Mouse (Mus musculus) hindbrain, embryonic 14.5 days (tissue): Measurements from ENCODE around the gene Topors. TPM values are rescaled to one million over a fixed set of nuclear protein-coding genes. Genes with fewer than 3 reads are reported as not detected.

Source experiments
- ATAC-seq: fragments of 200-750 bp; cut with Nextera tagmentation; 2 replicates; pipeline ENCODE4 v1.8.0; 2017; ENCODE audit warnings: moderate number of reproducible peaks, mild to moderate bottlenecking, moderate TSS enrichment, moderate library complexity; ENCODE audit not compliant: low FRiP score
- DNase-seq: peaks from one replicate; pipeline ENCODE4 v3.0.0-alpha.2; 2015; ENCODE audit warnings: low spot score
- H3K27ac ChIP-seq: fragments of 300-500 bp; sonication (generic); 2 replicates; pipeline ENCODE4 v1.5.1; 2014; ENCODE audit warnings: mild to moderate bottlenecking, moderate library complexity
- H3K27me3 ChIP-seq: fragments of 300-500 bp; sonication (generic); 2 replicates; pipeline ENCODE4 v1.6.1; 2014; ENCODE audit warnings: mild to moderate bottlenecking, low read length, mixed read lengths; ENCODE audit not compliant: control insufficient read depth, insufficient read depth
- H3K36me3 ChIP-seq: fragments of 300-500 bp; sonication (generic); replicated peaks from 2 replicates; pipeline ENCODE4 v1.6.1; 2014; ENCODE audit not compliant: control insufficient read depth, insufficient read depth
- H3K4me1 ChIP-seq: fragments of 300-500 bp; sonication (generic); replicated peaks from 2 replicates; pipeline ENCODE4 v1.6.1; 2014; ENCODE audit warnings: antibody characterized with exemption, low read length, mixed read lengths; ENCODE audit not compliant: control insufficient read depth, insufficient read depth
- H3K4me2 ChIP-seq: fragments of 300-500 bp; sonication (generic); replicated peaks from 2 replicates; pipeline ENCODE4 v1.6.1; 2014; ENCODE audit warnings: mild to moderate bottlenecking, moderate library complexity
- H3K4me3 ChIP-seq: fragments of 300-500 bp; sonication (generic); replicated peaks from 2 replicates; pipeline ENCODE4 v1.5.1; 2014; ENCODE audit warnings: mild to moderate bottlenecking, low read length
- H3K9ac ChIP-seq: fragments of 300-500 bp; sonication (generic); 2 replicates; pipeline ENCODE4 v1.6.1; 2014
- H3K9me3 ChIP-seq: fragments of 300-500 bp; sonication (generic); 2 replicates; pipeline ENCODE4 v1.6.1; 2016; ENCODE audit warnings: low read length; ENCODE audit not compliant: control insufficient read depth
- WGBS: fragments of 180-500 bp; shearing (Covaris S2); extraction: QIAGEN DNeasy Blood & Tissue Kit; methylation state at CpG from one replicate; pipeline ENCODE4 v1.1.7; 2014; 5-methylcytosine and 5-hydroxymethylcytosine counted together
- polyA plus RNA-seq: library from polyadenylated mRNA; unstranded; fragments of >200 nt; fragmentation: Nextera tagmentation; extraction: Ambion mirVana; gene quantifications from 2 replicates; pipeline ENCODE4 v1.2.1, GENCODE M21; 2014

Gene Topors
- polyA plus RNA-seq, 1 experiment from 2014 or later: 32.7 TPM

GRCm38 (mm10) chr4:40264321-40264720 lies 5.3 kb downstream of the Topors start:
- 86% methylated on average over 1 of the region's 1 CpGs for WGBS
- H3K4me2 ChIP-seq: no peak overlapping the region
- ATAC-seq (no peak), DNase-seq (no peak)
- peaks cover 19% of the 10 kb centered on the region for H3K4me1 ChIP-seq
- no peaks in the 10 kb centered on the region for H3K27me3 ChIP-seq
- H3K9ac ChIP-seq: no peak overlapping the region
- no peak overlapping the region for H3K4me3 ChIP-seq
- no peaks in the 10 kb centered on the region for H3K9me3 ChIP-seq
- no peak overlapping the region for H3K27ac ChIP-seq
- H3K36me3 ChIP-seq: peaks cover 41% of the 10 kb centered on the region

GRCm38 (mm10) chr4:40254385-40255103 lies 15.1 kb downstream of the Topors start:
- Histone ChIP-seq H3K4me1 (no peaks in the 10 kb centered on the region), H3K27ac (no peak overlapping the region), H3K27me3 (no peaks in the 10 kb centered on the region), H3K4me2 (no peak overlapping the region), H3K9me3 (no peaks in the 10 kb centered on the region), H3K9ac (no peak overlapping the region), H3K4me3 (no peak overlapping the region), H3K36me3 (peaks cover 18% of the 10 kb centered on the region)
- DNase-seq (no peak), ATAC-seq (no peak)
- 87% methylated on average over 8 of the region's 8 CpGs for WGBS

GRCm38 (mm10) chr4:40253766-40254165 lies 15.9 kb downstream of the Topors start:
- Histone ChIP-seq H3K9me3 (no peaks in the 10 kb centered on the region), H3K36me3 (peaks cover 10% of the 10 kb centered on the region; the same call in 1 of the 2 replicates), H3K27me3 (no peaks in the 10 kb centered on the region), H3K4me1 (no peaks in the 10 kb centered on the region), H3K4me2 (no peak overlapping the region), H3K27ac (no peak overlapping the region), H3K9ac (no peak overlapping the region), H3K4me3 (no peak overlapping the region)
- no peak for DNase-seq
- 80% methylated on average over 2 of the region's 2 CpGs for WGBS
- no peak for ATAC-seq

GRCm38 (mm10) chr4:40250984-40251383 lies 18.7 kb downstream of the Topors start:
- Histone ChIP-seq H3K9me3 (no peaks in the 10 kb centered on the region), H3K4me2 (no peak overlapping the region), H3K36me3 (no peaks in the 10 kb centered on the region), H3K27me3 (no peaks in the 10 kb centered on the region), H3K4me1 (no peaks in the 10 kb centered on the region), H3K9ac (no peak overlapping the region), H3K4me3 (no peak overlapping the region), H3K27ac (no peak overlapping the region)
- ATAC-seq (no peak), DNase-seq (no peak)
- 87% methylated on average over 5 of the region's 5 CpGs for WGBS

GRCm38 (mm10) chr4:40244035-40244434 lies 25.6 kb downstream of the Topors start:
- ATAC-seq (no peak), DNase-seq (no peak)
- Histone ChIP-seq H3K9me3 (no peaks in the 10 kb centered on the region), H3K4me2 (no peak overlapping the region), H3K27me3 (no peaks in the 10 kb centered on the region), H3K27ac (no peak overlapping the region), H3K36me3 (no peaks in the 10 kb centered on the region), H3K9ac (no peak overlapping the region), H3K4me1 (peaks cover 4% of the 10 kb centered on the region; the same call in 1 of the 2 replicates), H3K4me3 (no peak overlapping the region)
- 89% methylated on average over 8 of the region's 8 CpGs for WGBS

GRCm38 (mm10) chr4:40243006-40243405 lies 26.6 kb downstream of the Topors start:
- ATAC-seq (no peak), DNase-seq (no peak)
- WGBS: 78% methylated on average over 4 of the region's 4 CpGs
- H3K9me3 ChIP-seq: no peaks in the 10 kb centered on the region
- no peak overlapping the region for H3K9ac ChIP-seq
- H3K4me1 ChIP-seq: peaks cover 10% of the 10 kb centered on the region
- no peak overlapping the region for H3K4me2 ChIP-seq
- H3K27ac ChIP-seq: no peak overlapping the region
- no peaks in the 10 kb centered on the region for H3K27me3 ChIP-seq
- H3K4me3 ChIP-seq: no peak overlapping the region
- H3K36me3 ChIP-seq: no peaks in the 10 kb centered on the region

GRCm38 (mm10) chr4:40241928-40242327 lies 27.7 kb downstream of the Topors start:
- WGBS: 55% methylated on average over 6 of the region's 6 CpGs
- no peak overlapping the region for H3K27ac ChIP-seq

GRCm38 (mm10) chr4:40240272-40240744 lies 29.3 kb downstream of the Topors start:
- no peak overlapping the region for H3K9ac ChIP-seq

More at GRCm38 (mm10) chr4:40241928-40242327, 27.7 kb downstream of the Topors start:
- no peaks in the 10 kb centered on the region for H3K27me3 ChIP-seq
- no peak overlapping the region for H3K4me3 ChIP-seq
- no peaks in the 10 kb centered on the region for H3K9me3 ChIP-seq
- no peaks in the 10 kb centered on the region for H3K36me3 ChIP-seq
- no peak for ATAC-seq
- H3K9ac ChIP-seq: no peak overlapping the region
- no peak overlapping the region for H3K4me2 ChIP-seq
- H3K4me1 ChIP-seq: peaks cover 10% of the 10 kb centered on the region
- DNase-seq: no peak

GRCm38 (mm10) chr4:40239409-40240271 lies 30.0 kb downstream of the Topors start, which contains the start of gene Ddx58:
Gene Ddx58 (minus strand): TSS chr4:40239828.
- Histone ChIP-seq H3K9ac (peak within 1 kb of the TSS; percentile 55), H3K36me3 (no peaks in the 10 kb centered on the region), H3K4me3 (peak within 1 kb of the TSS; percentile 43), H3K4me2 (peak within 1 kb of the TSS; percentile 85), H3K9me3 (no peaks in the 10 kb centered on the region), H3K4me1 (peaks cover 10% of the 10 kb centered on the region), H3K27ac (no peak within 1 kb of the TSS), H3K27me3 (no peaks in the 10 kb centered on the region)
- DNase-seq (peak; percentile 31), ATAC-seq (peak; percentile 40; the same call in 1 of the 2 replicates)
- 5% methylated on average over 33 of the region's 35 CpGs for WGBS

More at GRCm38 (mm10) chr4:40240272-40240744, 29.3 kb downstream of the Topors start:
- Histone ChIP-seq H3K36me3 (no peaks in the 10 kb centered on the region), H3K27ac (no peak overlapping the region), H3K4me2 (peak overlapping the region; percentile 85), H3K4me3 (peak overlapping the region; percentile 43), H3K27me3 (no peaks in the 10 kb centered on the region), H3K4me1 (peaks cover 10% of the 10 kb centered on the region), H3K9me3 (no peaks in the 10 kb centered on the region)
- DNase-seq (no peak), ATAC-seq (peak; percentile 31; the same call in 1 of the 2 replicates)
- whole genome bisulfite sequencing: 54% methylated on average over 5 of the region's 5 CpGs
